Mouse (Mus musculus): ENCODE measurements at regions not wholly inside any gene's neighbourhood (a gene's known extent, or its start where the extent isn't known, plus 50 kb on each side); places are given as distances from the start of the nearest gene placed in this dataset.

DNA sequence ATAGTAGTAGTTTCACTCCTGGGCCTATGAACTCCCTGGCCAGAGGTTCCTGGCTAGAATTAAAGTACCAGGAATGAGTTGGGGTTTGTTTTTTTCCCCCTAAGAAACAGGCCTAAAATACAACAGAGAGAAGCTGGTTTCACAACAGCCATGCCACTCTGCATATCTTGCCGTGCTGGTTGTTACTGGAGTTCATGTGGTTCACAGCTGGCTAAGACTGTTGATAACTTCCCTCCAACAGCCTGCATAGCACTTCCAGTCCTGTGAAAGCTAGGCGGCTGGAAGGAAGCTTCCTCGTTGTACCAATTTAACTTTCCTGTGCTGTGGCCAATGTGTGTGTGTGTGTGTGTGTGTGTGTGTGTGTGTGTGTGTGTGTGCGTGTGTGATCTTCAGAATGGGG is 179.0 kb upstream of the Nabp1 start:
- TF ChIP-seq POLR2A (IDR thresholded peaks at IDR 0.05; ENCODE audit: extremely low read depth, insufficient read depth, low read length) (no peak), CTCF (IDR thresholded peaks at IDR 0.05; ENCODE audit: extremely low read depth, insufficient read depth, low read length) (no peak)

Data from cortical plate, adult 2 months (tissue).